Mouse (Mus musculus): Measurements from ENCODE around the gene Ifnk.

DNA sequence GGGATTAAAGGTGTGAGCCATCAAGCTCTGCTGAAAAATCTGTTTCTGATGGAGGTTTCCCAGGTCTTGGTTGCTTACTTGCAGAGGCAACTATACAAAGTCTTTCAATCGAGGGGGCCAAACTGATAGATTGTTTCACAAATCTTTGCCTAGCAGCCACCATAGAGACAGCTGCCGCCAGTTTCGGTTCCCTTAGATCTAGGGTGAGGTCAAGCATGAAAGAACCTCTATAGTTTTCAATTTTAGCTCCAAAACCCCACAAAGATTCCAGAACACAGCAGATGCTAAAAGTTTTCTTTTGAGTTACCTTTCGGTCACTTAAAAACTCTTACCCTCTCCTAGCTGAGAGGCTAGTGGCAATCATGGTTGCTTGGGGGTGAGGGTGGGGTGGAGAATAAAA lies 20.3 kb upstream of the Ifnk start:
- TF ChIP-seq MYOG (IDR thresholded peaks at IDR 0.05; ENCODE audit: control insufficient read depth in 1 of 3, insufficient read depth in 1 of 3, insufficient read length in 2 of 3, low read depth in 2 of 3) (no peak), CEBPB (IDR thresholded peaks at IDR 0.05; ENCODE audit: insufficient read depth, poor library complexity, severe bottlenecking) (no peak), POLR2A (IDR thresholded peaks at IDR 0.05; ENCODE audit: insufficient read length, low read depth) (no peak), REST (IDR thresholded peaks at IDR 0.05; ENCODE audit: insufficient read depth, insufficient read length) (no peak), POLR2AphosphoS2 (IDR thresholded peaks at IDR 0.05; ENCODE audit: insufficient read length, low read depth) (no peak), TCF3 (IDR thresholded peaks at IDR 0.05; ENCODE audit: insufficient read length, low read depth) (no peak), USF1 (IDR thresholded peaks at IDR 0.05; ENCODE audit: low read depth) (no peak), MAX (IDR thresholded peaks at IDR 0.05; ENCODE audit: low read depth) (no peak), TCF12 (IDR thresholded peaks at IDR 0.05; ENCODE audit: insufficient read depth, poor library complexity, severe bottlenecking) (no peak)
